Comparison of ENCODE assay signal across 9 mouse cellular contexts in the genomic region with DNA sequence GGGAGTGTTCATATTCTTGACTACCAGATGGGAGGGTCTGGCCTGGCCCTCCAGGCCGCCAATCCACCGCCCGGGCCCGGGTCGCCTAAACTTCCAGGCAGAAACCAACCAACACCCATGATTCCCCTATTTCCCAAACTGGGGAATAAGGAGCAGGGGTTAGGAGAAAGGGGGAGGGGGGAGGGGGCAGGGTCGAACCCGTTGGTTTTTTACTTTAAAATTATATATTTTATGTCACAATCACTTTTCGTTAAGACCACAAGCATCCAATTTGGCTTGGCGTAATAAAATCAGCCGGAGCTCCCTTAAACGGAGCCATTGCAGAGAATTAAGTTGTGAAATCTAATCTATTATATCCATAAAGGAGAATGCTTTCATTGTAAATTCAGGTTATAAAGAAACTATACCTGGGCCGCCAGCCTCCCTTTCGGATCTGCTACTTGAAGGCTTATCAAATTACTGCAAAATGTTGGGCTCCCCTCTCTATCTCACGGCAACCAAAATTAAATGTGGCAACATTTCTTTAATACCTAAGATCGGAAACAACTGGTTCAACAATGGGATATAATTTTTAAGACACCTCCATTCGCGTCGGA. TPM values are rescaled to one million over a fixed set of nuclear protein-coding genes. Genes with fewer than 3 reads are reported as not detected.
DNase-seq lines count a peak whose midpoint lies in the region; ATAC-seq lines count a peak whose summit lies in the region.
"Had no signal": no experiment of that assay in that cellular context is flagged by ENCODE, and none has a peak within 500 bp of the region (broad histone marks: within the 10 kb centered on the region; RNA-seq: fewer than 3 reads in every experiment).

No protein-coding gene starts in this region.

- H3K4me2 ChIP-seq in kidney, embryonic 16.5 days (replicated peaks; ENCODE audit: low read depth, low read length): peak overlapping the region; percentile 94
- H3K4me2 ChIP-seq in embryonic facial prominence, embryonic 13.5 days: peak overlapping the region; percentile 96
- peak overlapping the region; percentile 97 for H3K4me2 ChIP-seq in intestine, embryonic 14.5 days (ENCODE audit: low read length)

- H3K9ac ChIP-seq in kidney, embryonic 16.5 days (replicated peaks; ENCODE audit: low read length): peak overlapping the region; percentile 99
- peak overlapping the region; percentile 98 for H3K9ac ChIP-seq in embryonic facial prominence, embryonic 13.5 days
- peak overlapping the region; percentile 91 for H3K9ac ChIP-seq in intestine, embryonic 14.5 days (ENCODE audit: low read length)

- H3K9me3 ChIP-seq in kidney, embryonic 16.5 days (ENCODE audit: low read length): no peaks in the 10 kb centered on the region
- no peaks in the 10 kb centered on the region for H3K9me3 ChIP-seq in embryonic facial prominence, embryonic 13.5 days
- H3K9me3 ChIP-seq in intestine, embryonic 14.5 days (ENCODE audit: control insufficient read depth, low read length): no peaks in the 10 kb centered on the region

- H3K4me1 ChIP-seq in kidney, embryonic 16.5 days (ENCODE audit: insufficient read depth, low read length): peaks cover 67% of the 10 kb centered on the region
- peaks cover 62% of the 10 kb centered on the region for H3K4me1 ChIP-seq in embryonic facial prominence, embryonic 13.5 days
- H3K4me1 ChIP-seq in intestine, embryonic 14.5 days (replicated peaks; ENCODE audit: control insufficient read depth, insufficient read depth, low read length): peaks cover 44% of the 10 kb centered on the region

- intact Hi-C loops in gastrocnemius, postnatal 36 days (cut with DNase I): loop anchor here (5.0 kb wide), 1 partner anchor 121 kb away; no protein-coding TSS in a partner anchor

- ATAC-seq in kidney, embryonic 16.5 days (ENCODE audit: low FRiP score, low TSS enrichment): no peak
- ATAC-seq in embryonic facial prominence, embryonic 13.5 days (ENCODE audit: insufficient number of reproducible peaks, insufficient read depth, low FRiP score, low TSS enrichment, low read depth): no peak
- ATAC-seq in intestine, embryonic 14.5 days (replicated peaks; ENCODE audit: low FRiP score, low TSS enrichment, low read depth): no peak
- ATAC-seq: Patski had no signal

- DNase-seq in kidney, adult 11 months: no peak
- peak; percentile 70 for DNase-seq in intestine, embryonic 14.5 days (ENCODE audit: low spot score)
- DNase-seq in neural tube, embryonic 10.5 days (ENCODE audit: extremely low spot score, low spot score): peak; percentile 43
- no peak for DNase-seq in urinary bladder, adult 18-20 months (ENCODE audit: low spot score in 2 of 2)
- DNase-seq in gastrocnemius, postnatal 36 days: no peak
- DNase-seq in adrenal gland, postnatal 14 days: no peak

- H3K4me3 ChIP-seq in kidney, embryonic 16.5 days (ENCODE audit: low read length): peak overlapping the region; percentile 96
- H3K4me3 ChIP-seq in embryonic facial prominence, embryonic 13.5 days: peak overlapping the region; percentile 86
- H3K4me3 ChIP-seq in intestine, embryonic 14.5 days (ENCODE audit: low read depth, low read length): peak overlapping the region; percentile 83

- 6% methylated on average over 18 of the region's 18 CpGs for WGBS in kidney, embryonic 16.5 days
- WGBS in embryonic facial prominence, embryonic 13.5 days: 3% methylated on average over 18 of the region's 18 CpGs
- 11% methylated on average over 18 of the region's 18 CpGs for WGBS in intestine, embryonic 14.5 days

- no peaks in the 10 kb centered on the region for H3K27me3 ChIP-seq in kidney, embryonic 16.5 days (ENCODE audit: insufficient read depth, low read length)
- H3K27me3 ChIP-seq in embryonic facial prominence, embryonic 13.5 days: no peaks in the 10 kb centered on the region
- no peaks in the 10 kb centered on the region for H3K27me3 ChIP-seq in intestine, embryonic 14.5 days (replicated peaks; ENCODE audit: control insufficient read depth, insufficient read depth, low read length)
- H3K27me3 ChIP-seq: Patski had no signal

- peak overlapping the region; percentile 99 for H3K27ac ChIP-seq in kidney, embryonic 16.5 days (ENCODE audit: low read length)
- peak overlapping the region; percentile 97 for H3K27ac ChIP-seq in embryonic facial prominence, embryonic 13.5 days
- peak overlapping the region; percentile 97 for H3K27ac ChIP-seq in intestine, embryonic 14.5 days (ENCODE audit: low read depth)

- no peaks in the 10 kb centered on the region for H3K36me3 ChIP-seq in kidney, embryonic 16.5 days (ENCODE audit: insufficient read depth, low read length)
- H3K36me3 ChIP-seq in embryonic facial prominence, embryonic 13.5 days: peaks cover 5% of the 10 kb centered on the region; the same call in 1 of the 2 replicates
- 0 out of 2 replicates have a peak, but pooled peaks cover 6% of the 10 kb centered on the region for H3K36me3 ChIP-seq in intestine, embryonic 14.5 days (ENCODE audit: control insufficient read depth, insufficient read depth, low read length)

RNA-seq across cellular contexts. Expression of a gene that starts 35.1 kb away (rescaled TPM):
- 132 and 133 TPM in 2 replicates for polyA plus RNA-seq in kidney, embryonic 16.5 days (2015; fragmentation: Nextera tagmentation; extraction: Ambion mirVana)
- polyA plus RNA-seq in embryonic facial prominence, embryonic 13.5 days (2015; fragmentation: Nextera tagmentation; extraction: Ambion mirVana): 92.9 and 94.5 TPM in 2 replicates
- polyA plus RNA-seq in intestine, embryonic 14.5 days (2014; fragmentation: Nextera tagmentation; extraction: Ambion mirVana): 77.1 and 78.0 TPM in 2 replicates
- 10 to 100 TPM; 43.0 to 43.4 TPM for total RNA-seq in gastrocnemius, postnatal 36 days (2021)
- 105 and 115 TPM in 2 replicates for total RNA-seq in adrenal gland, postnatal 14 days (2021)

RNA-seq across cellular contexts. Expression of a gene that starts 46.5 kb away (rescaled TPM):
- polyA plus RNA-seq in kidney, embryonic 16.5 days (2015; fragmentation: Nextera tagmentation; extraction: Ambion mirVana): 13.2 and 14.2 TPM in 2 replicates
- polyA plus RNA-seq in embryonic facial prominence, embryonic 13.5 days (2015; fragmentation: Nextera tagmentation; extraction: Ambion mirVana): 13.1 and 13.9 TPM in 2 replicates
- 12.1 and 12.7 TPM in 2 replicates for polyA plus RNA-seq in intestine, embryonic 14.5 days (2014; fragmentation: Nextera tagmentation; extraction: Ambion mirVana)
- total RNA-seq in gastrocnemius, postnatal 36 days (2021): 1 to 10 TPM; 2.3 to 4.1 TPM
- 12.4 and 17.2 TPM in 2 replicates for total RNA-seq in adrenal gland, postnatal 14 days (2021)

Comparison
In these comparisons a context has a peak if more than half of its experiments do, and no peak if none do; other contexts are left out.
1. DNase-seq: peak in intestine, embryonic 14.5 days (single experiment) and neural tube, embryonic 10.5 days (single experiment); none in kidney, adult 11 months (single experiment), urinary bladder, adult 18-20 months (0 of 2), gastrocnemius, postnatal 36 days (0 of 2) and adrenal gland, postnatal 14 days (single experiment).
2. Peak in every context shown above with its lines, with median percentiles within 50 percentile points of each other: H3K27ac ChIP-seq, H3K4me2 ChIP-seq, H3K4me3 ChIP-seq and H3K9ac ChIP-seq.